Comparison of ENCODE assay signal across 28 mouse cellular contexts in the genomic region with DNA sequence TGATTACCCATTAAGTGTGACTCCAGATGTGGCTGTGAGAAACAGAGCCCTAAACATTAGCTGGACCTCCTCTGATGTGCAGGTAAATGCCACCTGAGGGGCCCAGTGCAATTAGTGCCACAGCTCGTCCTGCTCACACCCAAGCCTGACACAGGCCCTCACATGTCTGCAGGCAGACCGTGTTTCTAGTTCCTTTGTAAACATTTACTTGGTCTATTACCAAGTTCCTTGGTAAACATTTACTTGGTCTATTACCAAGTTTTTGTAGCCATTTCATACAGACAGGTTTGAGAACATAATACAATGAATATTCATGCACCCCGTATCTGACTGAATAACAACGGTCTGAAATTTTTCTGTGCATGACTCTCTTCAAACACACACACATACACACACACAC. TPM values are rescaled to one million over a fixed set of nuclear protein-coding genes. Genes with fewer than 3 reads are reported as not detected.
A peak's percentile ranks its signal among the peaks of the same experiment; 100 is the strongest.
DNase-seq lines count a peak whose midpoint lies in the region; ATAC-seq and TF ChIP-seq lines count a peak whose summit lies in the region.
"Had no signal": no experiment of that assay in that cellular context is flagged by ENCODE, and none has a peak within 500 bp of the region (broad histone marks: within the 10 kb centered on the region; RNA-seq: fewer than 3 reads in every experiment).

No protein-coding gene starts in this region.

- no peak for ATAC-seq in kidney, embryonic 16.5 days (ENCODE audit: low FRiP score, low TSS enrichment)
- peak; percentile 60 for ATAC-seq in stomach, embryonic 16.5 days (ENCODE audit: insufficient read depth, low FRiP score)
- no peak for ATAC-seq in megakaryocyte, adult 5-6 weeks (ENCODE audit: poor library complexity, severe bottlenecking)
- ATAC-seq: forebrain, embryonic 13.5 days; intestine, embryonic 16.5 days; midbrain, embryonic 16.5 days had no signal

- DNase-seq in kidney, adult 11 months, result peak; percentile 31
- DNase-seq in layer of hippocampus, adult 2 months (ENCODE audit: low spot score in 2 of 2), result no peak
- DNase-seq in layer of hippocampus, postnatal 25 days (ENCODE audit: extremely low spot score in 1 of 2, low spot score in 1 of 2), result no peak
- peak; percentile 39 for DNase-seq in lung, postnatal 36 days
- DNase-seq in lung, postnatal 10 days, result no peak
- DNase-seq: adrenal gland, postnatal 10 days; cerebellum, adult 8-10 months; cerebellum, postnatal 36 days; gastrocnemius, postnatal 14 days; heart, adult 18-20 months; heart, postnatal 4 days; liver, embryonic 13.5 days; lung, embryonic 14.5 days; right cerebral cortex, adult 18-20 months; spleen, adult 18-20 months; thymus, postnatal 14 days had no signal

- H3K27me3 ChIP-seq in kidney, embryonic 16.5 days (ENCODE audit: insufficient read depth, low read length), result no peaks in the 10 kb centered on the region
- H3K27me3 ChIP-seq in stomach, embryonic 16.5 days (ENCODE audit: control insufficient read depth, insufficient read depth, low read length), result no peaks in the 10 kb centered on the region
- H3K27me3 ChIP-seq: forebrain, embryonic 13.5 days; heart, embryonic 12.5 days; hindbrain, embryonic 13.5 days; limb, embryonic 13.5 days; liver, embryonic 13.5 days; neural tube, embryonic 12.5 days had no signal

- no peak for TF ChIP-seq CTCF in layer of hippocampus, adult 2 months (conservative IDR thresholded peaks at IDR 0.05)

- H3K9me3 ChIP-seq in kidney, embryonic 16.5 days (ENCODE audit: low read length), result no peaks in the 10 kb centered on the region
- no peaks in the 10 kb centered on the region for H3K9me3 ChIP-seq in stomach, embryonic 16.5 days (replicated peaks; ENCODE audit: control insufficient read depth, low read length)
- H3K9me3 ChIP-seq: forebrain, embryonic 13.5 days; G1E; heart, embryonic 12.5 days; hindbrain, embryonic 13.5 days; limb, embryonic 13.5 days; liver, embryonic 13.5 days; neural tube, embryonic 12.5 days had no signal

- H3K36me3 ChIP-seq in kidney, embryonic 16.5 days (ENCODE audit: insufficient read depth, low read length), result peaks cover 82% of the 10 kb centered on the region
- peaks cover 50% of the 10 kb centered on the region for H3K36me3 ChIP-seq in stomach, embryonic 16.5 days (ENCODE audit: control insufficient read depth, insufficient read depth, low read length)

- H3K4me3 ChIP-seq in kidney, embryonic 16.5 days (ENCODE audit: low read length), result no peak overlapping the region
- no peak overlapping the region for H3K4me3 ChIP-seq in layer of hippocampus, adult 2 months
- H3K4me3 ChIP-seq in stomach, embryonic 16.5 days (replicated peaks; ENCODE audit: low read length), result no peak overlapping the region
- H3K4me3 ChIP-seq: forebrain, embryonic 13.5 days; heart, embryonic 12.5 days; hindbrain, embryonic 13.5 days; limb, embryonic 13.5 days; liver, embryonic 13.5 days; neural tube, embryonic 12.5 days had no signal

- no peak overlapping the region for H3K9ac ChIP-seq in kidney, embryonic 16.5 days (replicated peaks; ENCODE audit: low read length)
- H3K9ac ChIP-seq in stomach, embryonic 16.5 days (ENCODE audit: low read length), result no peak overlapping the region
- H3K9ac ChIP-seq: forebrain, embryonic 13.5 days; heart, embryonic 12.5 days; hindbrain, embryonic 13.5 days; liver, embryonic 13.5 days; lung, embryonic 14.5 days; neural tube, embryonic 12.5 days had no signal

- no peak overlapping the region for H3K4me2 ChIP-seq in kidney, embryonic 16.5 days (replicated peaks; ENCODE audit: low read depth, low read length)
- H3K4me2 ChIP-seq in stomach, embryonic 16.5 days (ENCODE audit: low read depth, low read length), result no peak overlapping the region
- H3K4me2 ChIP-seq: forebrain, embryonic 13.5 days; heart, embryonic 12.5 days; hindbrain, embryonic 13.5 days; limb, embryonic 13.5 days; liver, embryonic 13.5 days; lung, embryonic 14.5 days; midbrain, embryonic 11.5 days; neural tube, embryonic 12.5 days had no signal

- no peak overlapping the region for H3K27ac ChIP-seq in kidney, embryonic 16.5 days (ENCODE audit: low read length)
- H3K27ac ChIP-seq in layer of hippocampus, adult 2 months, result peak overlapping the region; percentile 32; the same call in 1 of the 2 replicates
- no peak overlapping the region for H3K27ac ChIP-seq in stomach, embryonic 16.5 days (ENCODE audit: low read length)
- H3K27ac ChIP-seq: forebrain, embryonic 13.5 days; hindbrain, embryonic 13.5 days; limb, embryonic 13.5 days; liver, embryonic 13.5 days; neural tube, embryonic 12.5 days had no signal

- whole genome bisulfite sequencing in kidney, embryonic 16.5 days, result 70% methylated on average over 4 of the region's 4 CpGs
- WGBS in stomach, embryonic 16.5 days, result 50% methylated on average over 4 of the region's 4 CpGs

- H3K4me1 ChIP-seq in kidney, embryonic 16.5 days (ENCODE audit: insufficient read depth, low read length), result no peaks in the 10 kb centered on the region
- H3K4me1 ChIP-seq in stomach, embryonic 16.5 days (ENCODE audit: control insufficient read depth, insufficient read depth, low read length), result 0 out of 2 replicates have a peak, but pooled peaks cover 6% of the 10 kb centered on the region
- H3K4me1 ChIP-seq: forebrain, embryonic 13.5 days; heart, embryonic 12.5 days; hindbrain, embryonic 13.5 days; limb, embryonic 13.5 days; liver, embryonic 13.5 days; neural tube, embryonic 12.5 days had no signal

RNA-seq across cellular contexts. Expression of a gene that starts 11.3 kb away (rescaled TPM):
- 69.3 and 78.6 TPM in 2 replicates for polyA plus RNA-seq in kidney, embryonic 16.5 days (2015; fragmentation: Nextera tagmentation; extraction: Ambion mirVana)
- total RNA-seq in layer of hippocampus, adult 2 months (2021), result 10 to 100 TPM; 54.4 to 56.0 TPM
- total RNA-seq in layer of hippocampus, postnatal 25 days (2021), result 10 to 100 TPM; 45.4 to 50.1 TPM
- 61.1 and 64.5 TPM in 2 replicates for polyA plus RNA-seq in stomach, embryonic 16.5 days (2015; fragmentation: Nextera tagmentation; extraction: Ambion mirVana)
- 43.9 and 65.3 TPM in 2 replicates for total RNA-seq in megakaryocyte, adult 5-6 weeks (2015)
- 122 and 197 TPM in 2 replicates for total RNA-seq in megakaryocyte, adult 5-6 weeks (2017)

RNA-seq across cellular contexts. Expression of a gene that starts 25.2 kb away (rescaled TPM):
- 30.1 and 30.5 TPM in 2 replicates for polyA plus RNA-seq in kidney, embryonic 16.5 days (2015; fragmentation: Nextera tagmentation; extraction: Ambion mirVana)
- 100 to 1,000 TPM; 136 to 144 TPM for total RNA-seq in layer of hippocampus, adult 2 months (2021)
- total RNA-seq in layer of hippocampus, postnatal 25 days (2021), result 100 to 1,000 TPM; 114 to 130 TPM
- polyA plus RNA-seq in stomach, embryonic 16.5 days (2015; fragmentation: Nextera tagmentation; extraction: Ambion mirVana), result 40.6 and 46.1 TPM in 2 replicates
- total RNA-seq in megakaryocyte, adult 5-6 weeks (2015), result 45.5 and 46.9 TPM in 2 replicates
- 96.0 and 126 TPM in 2 replicates for total RNA-seq in megakaryocyte, adult 5-6 weeks (2017)

RNA-seq across cellular contexts. Expression of a gene that starts 39.6 kb away (rescaled TPM):
- 105 and 123 TPM in 2 replicates for polyA plus RNA-seq in kidney, embryonic 16.5 days (2015; fragmentation: Nextera tagmentation; extraction: Ambion mirVana)
- total RNA-seq in layer of hippocampus, adult 2 months (2021), result 100 to 1,000 TPM in 1 of 2 experiments, 10 to 100 TPM in 1; 93.7 to 109 TPM
- 100 to 1,000 TPM in 1 of 2 experiments, 10 to 100 TPM in 1; 90.6 to 108 TPM for total RNA-seq in layer of hippocampus, postnatal 25 days (2021)
- polyA plus RNA-seq in stomach, embryonic 16.5 days (2015; fragmentation: Nextera tagmentation; extraction: Ambion mirVana), result 105 and 106 TPM in 2 replicates
- total RNA-seq in megakaryocyte, adult 5-6 weeks (2015), result 109 and 132 TPM in 2 replicates
- 193 and 248 TPM in 2 replicates for total RNA-seq in megakaryocyte, adult 5-6 weeks (2017)

RNA-seq across cellular contexts. Expression of a gene that starts 39.9 kb away (rescaled TPM):
- polyA plus RNA-seq in kidney, embryonic 16.5 days (2015; fragmentation: Nextera tagmentation; extraction: Ambion mirVana), result 26.4 and 34.9 TPM in 2 replicates
- total RNA-seq in layer of hippocampus, adult 2 months (2021), result 1 to 10 TPM; 2.2 to 2.8 TPM
- total RNA-seq in layer of hippocampus, postnatal 25 days (2021), result 1 to 10 TPM; 1.9 to 2.9 TPM
- 23.6 and 31.0 TPM in 2 replicates for polyA plus RNA-seq in stomach, embryonic 16.5 days (2015; fragmentation: Nextera tagmentation; extraction: Ambion mirVana)
- total RNA-seq in megakaryocyte, adult 5-6 weeks (2015), result 31.9 and 34.2 TPM in 2 replicates
- 36.1 and 41.8 TPM in 2 replicates for total RNA-seq in megakaryocyte, adult 5-6 weeks (2017)

Comparison
In these comparisons a context has a peak if more than half of its experiments do, and no peak if none do; other contexts are left out.
1. DNase-seq: peak in kidney, adult 11 months (single experiment) and lung, postnatal 36 days (single experiment); none in layer of hippocampus, adult 2 months (0 of 2), layer of hippocampus, postnatal 25 days (0 of 2) and lung, postnatal 10 days (single experiment).